Mouse (Mus musculus) cerebellum, postnatal 25 days (tissue): ENCODE measurements at regions not wholly inside any gene's neighbourhood (a gene's known extent, or its start where the extent isn't known, plus 50 kb on each side); places are given as distances from the start of the nearest gene placed in this dataset.

Source experiments
- DNase-seq, 2 experiments: peaks; one replicate each; pipeline ENCODE4 v3.0.0; 2021; ENCODE audit warnings: mixed read lengths in 2 of 2

- DNase-seq = no peak
Measured at GRCm38 (mm10) chr6:66255378-66255777, 279.8 kb upstream of the Mad2l1 start.

GRCm38 (mm10) chr6:66263429-66263828, 271.8 kb upstream of the Mad2l1 start:
- DNase-seq = no peak

- no peak for DNase-seq
Measured at GRCm38 (mm10) chr6:66263918-66264317, 271.3 kb upstream of the Mad2l1 start.

GRCm38 (mm10) chr6:66268427-66268826, 266.8 kb upstream of the Mad2l1 start:
- DNase-seq = no peak

GRCm38 (mm10) chr6:66271414-66272206, 263.6 kb upstream of the Mad2l1 start:
- DNase-seq = no peak

GRCm38 (mm10) chr6:66272216-66272615, 263.0 kb upstream of the Mad2l1 start:
- no peak for DNase-seq

GRCm38 (mm10) chr6:66274737-66275136, 260.5 kb upstream of the Mad2l1 start:
- DNase-seq = no peak

GRCm38 (mm10) chr6:66280701-66281100, 254.5 kb upstream of the Mad2l1 start:
- DNase-seq = peak; percentile 87 to 93

GRCm38 (mm10) chr6:66282566-66283115, 252.5 kb upstream of the Mad2l1 start:
- no peak for DNase-seq

GRCm38 (mm10) chr6:66283521-66283920, 251.7 kb upstream of the Mad2l1 start:
- DNase-seq = no peak

GRCm38 (mm10) chr6:66287607-66288006, 247.6 kb upstream of the Mad2l1 start:
- DNase-seq = no peak

GRCm38 (mm10) chr6:66289196-66289595, 246.0 kb upstream of the Mad2l1 start:
- DNase-seq = no peak

GRCm38 (mm10) chr6:66291576-66291975, 243.6 kb upstream of the Mad2l1 start:
- no peak for DNase-seq

GRCm38 (mm10) chr6:66298056-66298455, 237.1 kb upstream of the Mad2l1 start:
- DNase-seq = no peak

- DNase-seq = no peak
Measured at GRCm38 (mm10) chr6:66300189-66300588, 235.0 kb upstream of the Mad2l1 start.

GRCm38 (mm10) chr6:66344848-66345247, 190.3 kb upstream of the Mad2l1 start:
- DNase-seq = no peak

GRCm38 (mm10) chr6:66347356-66347755, 187.8 kb upstream of the Mad2l1 start:
- DNase-seq = no peak

GRCm38 (mm10) chr6:66361130-66361529, 174.1 kb upstream of the Mad2l1 start:
- DNase-seq = peak; percentile 18 to 21

GRCm38 (mm10) chr6:66367263-66367662, 167.9 kb upstream of the Mad2l1 start:
- peak; percentile 19 to 55 for DNase-seq

GRCm38 (mm10) chr6:66381279-66381934, 153.8 kb upstream of the Mad2l1 start:
- no peak for DNase-seq

GRCm38 (mm10) chr6:66382347-66383010, 152.7 kb upstream of the Mad2l1 start:
- DNase-seq = no peak

GRCm38 (mm10) chr6:66395147-66395546, 140.0 kb upstream of the Mad2l1 start:
- DNase-seq = no peak

GRCm38 (mm10) chr6:66397411-66397810, 137.8 kb upstream of the Mad2l1 start:
- DNase-seq = no peak
